Mouse (Mus musculus) liver, embryonic 14 days (tissue): ENCODE data around the gene Osbp2. TPM values are rescaled to one million over a fixed set of nuclear protein-coding genes. Genes with fewer than 3 reads are reported as not detected.

Experiments used
- polyA plus RNA-seq: library from polyadenylated mRNA; depleted of rRNA; stranded (reverse); fragments of >200 nt; gene quantifications from 2 replicates; pipeline ENCODE4 v1.2.3, GENCODE M21; 2012; rRNA removed

Gene Osbp2
- 0.05 and 0.07 TPM in 2 replicates for polyA plus RNA-seq

GRCm38 (mm10) chr11:3863454-3864112 is at the start of gene Osbp2:
Osbp2 (minus strand) TSS chr11:3863903.

DNA sequence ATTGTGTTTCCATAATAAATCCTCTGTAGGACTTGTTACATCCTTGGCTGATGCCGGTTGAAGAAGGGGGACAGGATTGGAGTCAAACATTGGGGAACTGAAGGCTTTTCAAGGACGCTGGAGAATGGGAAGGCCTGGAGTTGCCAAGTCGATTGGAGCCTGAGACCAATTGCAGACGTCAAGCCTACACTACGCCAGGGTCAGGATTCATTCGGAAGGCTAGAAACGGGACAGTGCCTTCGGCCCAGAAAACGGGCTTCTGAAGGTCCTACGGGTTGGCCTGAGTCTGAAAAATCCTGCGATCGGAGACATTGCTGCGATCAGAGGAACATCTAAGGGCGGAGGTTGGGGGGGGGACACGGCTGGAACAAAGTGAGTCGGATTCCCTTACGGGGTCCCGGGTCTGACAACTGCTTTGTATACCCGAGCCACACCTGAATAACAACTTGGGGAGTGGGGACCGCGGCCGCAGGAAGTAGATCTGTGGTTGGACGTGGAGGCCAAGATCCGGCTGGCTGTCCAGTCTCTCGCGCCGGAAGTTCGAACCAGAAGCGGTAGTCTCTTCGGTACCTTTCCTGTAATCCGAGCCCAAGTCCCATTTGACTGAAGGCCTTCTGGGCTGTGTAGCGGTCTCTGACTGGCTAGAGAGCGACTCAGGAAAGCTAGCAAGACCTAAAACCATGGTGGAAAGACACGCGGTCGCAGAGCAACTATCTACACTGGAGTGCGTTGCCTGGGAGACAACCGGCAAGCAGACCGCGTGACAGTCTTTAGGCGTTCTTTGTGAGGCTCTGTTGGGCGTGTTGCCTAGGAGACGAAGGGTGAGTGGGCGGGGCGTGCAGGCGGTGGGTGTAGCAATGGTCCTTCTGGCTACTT is 30.9 kb upstream of the Osbp2 start, which contains the start of the genes 4921536K21Rik and Dusp18:
TSS of gene 4921536K21Rik (minus strand) at position 693 of the 876 bp plus-strand sequence.
TSS of gene Dusp18 (plus strand) at position 835 of the 876 bp plus-strand sequence.

Other genes starting within 250 kb of the Osbp2 start
- gene Morc2a, start 214.7 kb downstream of the Osbp2 start, polyA plus RNA-seq = 5.5 and 6.8 TPM in 2 replicates
- 0.03 TPM in 2 replicates for gene 4921536K21Rik, start 31.2 kb upstream of the Osbp2 start, polyA plus RNA-seq
- 0.14 and 0.17 TPM in 2 replicates for gene Dusp18, start 31.3 kb upstream of the Osbp2 start, polyA plus RNA-seq
- gene Slc35e4, start 50.8 kb upstream of the Osbp2 start, polyA plus RNA-seq = 0.27 and 0.32 TPM in 2 replicates
- gene Tcn2, start 68.3 kb upstream of the Osbp2 start, polyA plus RNA-seq = 12.6 and 15.1 TPM in 2 replicates
- gene Pes1, start 100.1 kb upstream of the Osbp2 start, polyA plus RNA-seq = 37.2 and 39.6 TPM in 2 replicates
- not detected in 2 replicates for gene 4930556J24Rik, start 112.9 kb upstream of the Osbp2 start, polyA plus RNA-seq
- 0.90 and 1.0 TPM in 2 replicates for gene Gal3st1, start 119.7 kb upstream of the Osbp2 start, polyA plus RNA-seq
- 0.99 and 1.0 TPM in 2 replicates for gene Sec14l4, start 167.6 kb upstream of the Osbp2 start, polyA plus RNA-seq
- not detected in 2 replicates for gene Sec14l3, start 200.9 kb upstream of the Osbp2 start, polyA plus RNA-seq
- 13.6 and 14.1 TPM in 2 replicates for gene Mtfp1, start 231.5 kb upstream of the Osbp2 start, polyA plus RNA-seq